Mouse (Mus musculus): ENCODE data around the gene Dirc2. TPM values are rescaled to one million over a fixed set of nuclear protein-coding genes. Genes with fewer than 3 reads are reported as not detected.

The Dirc2 gene
- polyA plus RNA-seq, 1 experiment from 2014 or later, result 13.5 TPM

DNA sequence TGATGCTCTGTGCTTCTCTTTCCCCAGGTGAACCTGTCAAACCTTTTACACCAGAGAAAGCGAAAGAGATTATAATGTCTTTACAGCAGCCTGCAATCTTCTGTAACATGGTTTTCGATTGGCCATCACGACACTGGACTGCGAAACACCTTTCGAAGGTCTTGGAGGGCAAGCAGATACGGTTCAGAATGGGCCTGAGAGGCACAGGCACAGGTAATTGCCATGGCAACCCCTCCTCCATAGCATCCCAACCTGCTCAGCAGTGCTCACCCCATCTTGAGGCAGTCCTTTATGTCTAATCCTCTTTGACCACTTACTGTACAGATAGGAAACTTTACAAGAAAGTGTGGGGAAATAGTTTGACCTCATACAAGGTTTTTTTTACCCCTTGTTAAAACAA, 18.0 kb upstream of the Dirc2 start:
- Histone ChIP-seq H3K9ac (no peak overlapping the region), H3K4me2 (no peak overlapping the region), H3K27ac (no peak overlapping the region), H3K4me1 (no peaks in the 10 kb centered on the region), H3K4me3 (replicated peaks) (no peak overlapping the region), H3K9me3 (no peaks in the 10 kb centered on the region), H3K27me3 (replicated peaks) (no peaks in the 10 kb centered on the region), H3K36me3 (no peaks in the 10 kb centered on the region)
- ATAC-seq (ENCODE audit: insufficient read depth, low FRiP score, low read depth), result no peak
- 80% methylated on average over 6 of the region's 6 CpGs for WGBS

GRCm38 (mm10) chr16:35784134-35784725, 15.1 kb upstream of the Dirc2 start:
- no peaks in the 10 kb centered on the region for H3K36me3 ChIP-seq
- no peaks in the 10 kb centered on the region for H3K9me3 ChIP-seq
- H3K4me1 ChIP-seq, result no peaks in the 10 kb centered on the region
- no peak overlapping the region for H3K4me3 ChIP-seq (replicated peaks)
- ATAC-seq (ENCODE audit: insufficient read depth, low FRiP score, low read depth), result no peak
- WGBS, result 51% methylated on average over 7 of the region's 7 CpGs
- H3K4me2 ChIP-seq, result no peak overlapping the region
- no peaks in the 10 kb centered on the region for H3K27me3 ChIP-seq (replicated peaks)
- no peak overlapping the region for H3K9ac ChIP-seq
- H3K27ac ChIP-seq, result no peak overlapping the region

- H3K9me3 ChIP-seq, result no peaks in the 10 kb centered on the region
- H3K27ac ChIP-seq, result no peak overlapping the region
- 80% methylated on average over 3 of the region's 3 CpGs for WGBS
- H3K9ac ChIP-seq, result no peak overlapping the region
- H3K4me3 ChIP-seq (replicated peaks), result no peak overlapping the region
- no peak overlapping the region for H3K4me2 ChIP-seq
- no peak for ATAC-seq (ENCODE audit: insufficient read depth, low FRiP score, low read depth)
- no peaks in the 10 kb centered on the region for H3K36me3 ChIP-seq
- no peaks in the 10 kb centered on the region for H3K27me3 ChIP-seq (replicated peaks)
- H3K4me1 ChIP-seq, result no peaks in the 10 kb centered on the region
These were observed 14.0 kb upstream of the Dirc2 start for GRCm38 (mm10) chr16:35783207-35783573.

DNA sequence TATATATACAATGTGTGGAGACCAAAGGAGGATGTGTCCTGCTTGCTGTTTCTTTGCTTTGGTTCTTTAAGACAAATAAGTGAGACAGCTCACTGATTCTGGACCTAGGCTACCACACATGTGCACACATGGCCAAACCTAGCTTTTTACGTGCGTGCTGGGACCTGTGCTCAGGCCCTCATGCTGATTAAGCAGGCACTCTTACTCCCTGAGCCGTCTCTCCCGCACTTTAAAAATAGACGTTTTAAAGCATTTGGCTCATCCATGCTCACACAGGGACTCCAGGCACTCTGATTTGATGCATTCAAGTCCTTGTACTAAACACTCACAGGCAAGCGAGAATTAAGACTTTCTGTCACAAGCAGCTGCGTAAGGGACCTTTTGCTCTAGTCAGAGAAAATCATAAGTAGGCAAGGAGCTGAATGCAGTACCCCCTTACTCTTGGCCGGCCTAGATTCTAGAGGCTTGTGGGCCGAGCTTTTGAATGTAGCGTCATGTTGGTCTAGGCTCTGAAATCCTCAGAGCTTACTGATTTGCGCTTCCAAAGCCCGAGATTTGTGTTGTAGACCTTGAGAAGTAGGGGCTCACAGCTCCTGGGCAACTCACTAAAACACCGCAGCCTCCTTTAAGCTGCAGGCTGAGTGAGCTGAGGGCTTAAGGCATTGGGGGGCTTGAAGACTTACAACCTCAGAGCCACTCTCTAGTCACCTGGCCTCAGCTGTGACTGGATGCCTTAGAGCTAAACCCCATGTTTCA, 13.5 kb upstream of the Dirc2 start:
- no peaks in the 10 kb centered on the region for H3K36me3 ChIP-seq
- H3K4me1 ChIP-seq, result no peaks in the 10 kb centered on the region
- H3K27ac ChIP-seq, result no peak overlapping the region
- no peak overlapping the region for H3K9ac ChIP-seq
- H3K4me2 ChIP-seq, result no peak overlapping the region
- no peaks in the 10 kb centered on the region for H3K9me3 ChIP-seq
- ATAC-seq (ENCODE audit: insufficient read depth, low FRiP score, low read depth), result no peak
- no peaks in the 10 kb centered on the region for H3K27me3 ChIP-seq (replicated peaks)
- no peak overlapping the region for H3K4me3 ChIP-seq (replicated peaks)
- WGBS, result 83% methylated on average over 13 of the region's 13 CpGs

- Histone ChIP-seq H3K4me1 (no peaks in the 10 kb centered on the region), H3K4me3 (replicated peaks) (no peak overlapping the region), H3K9ac (no peak overlapping the region), H3K9me3 (no peaks in the 10 kb centered on the region), H3K27ac (no peak overlapping the region), H3K27me3 (replicated peaks) (no peaks in the 10 kb centered on the region), H3K36me3 (no peaks in the 10 kb centered on the region), H3K4me2 (no peak overlapping the region)
- 84% methylated on average over 5 of the region's 5 CpGs for WGBS
- ATAC-seq (ENCODE audit: insufficient read depth, low FRiP score, low read depth), result no peak
These were observed 12.5 kb upstream of the Dirc2 start for GRCm38 (mm10) chr16:35781651-35782050.

DNA sequence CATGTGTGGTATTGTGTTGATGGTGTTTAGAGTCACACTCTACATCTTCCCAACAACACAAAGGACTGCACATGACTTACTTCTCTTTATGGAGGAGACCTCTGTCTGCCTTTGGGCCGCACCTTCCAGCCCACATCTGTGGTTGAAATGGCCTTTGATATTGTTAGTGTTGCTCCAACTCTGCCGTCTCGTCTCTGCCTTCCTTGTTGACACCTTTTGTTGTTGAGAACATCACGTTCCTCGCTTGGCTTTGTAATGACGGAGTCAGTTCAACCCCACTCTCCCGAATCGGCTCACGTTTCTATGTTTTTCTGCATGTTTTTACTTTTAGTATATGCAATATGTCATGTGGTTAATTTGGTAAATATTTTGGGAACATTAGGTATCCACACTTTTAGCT, 11.9 kb upstream of the Dirc2 start:
- Histone ChIP-seq H3K4me2 (no peak overlapping the region), H3K9ac (no peak overlapping the region), H3K9me3 (no peaks in the 10 kb centered on the region), H3K36me3 (no peaks in the 10 kb centered on the region), H3K27ac (no peak overlapping the region), H3K4me3 (replicated peaks) (no peak overlapping the region), H3K4me1 (no peaks in the 10 kb centered on the region), H3K27me3 (replicated peaks) (no peaks in the 10 kb centered on the region)
- no peak for ATAC-seq (ENCODE audit: insufficient read depth, low FRiP score, low read depth)
- 87% methylated on average over 9 of the region's 9 CpGs for WGBS

GRCm38 (mm10) chr16:35779681-35780080, 10.5 kb upstream of the Dirc2 start:
- H3K36me3 ChIP-seq, result no peaks in the 10 kb centered on the region
- H3K27ac ChIP-seq, result no peak overlapping the region
- WGBS, result 84% methylated on average over 7 of the region's 7 CpGs
- H3K27me3 ChIP-seq (replicated peaks), result no peaks in the 10 kb centered on the region
- no peak overlapping the region for H3K9ac ChIP-seq
- no peak for ATAC-seq (ENCODE audit: insufficient read depth, low FRiP score, low read depth)
- H3K9me3 ChIP-seq, result no peaks in the 10 kb centered on the region
- no peak overlapping the region for H3K4me3 ChIP-seq (replicated peaks)
- H3K4me2 ChIP-seq, result no peak overlapping the region
- H3K4me1 ChIP-seq, result no peaks in the 10 kb centered on the region

DNA sequence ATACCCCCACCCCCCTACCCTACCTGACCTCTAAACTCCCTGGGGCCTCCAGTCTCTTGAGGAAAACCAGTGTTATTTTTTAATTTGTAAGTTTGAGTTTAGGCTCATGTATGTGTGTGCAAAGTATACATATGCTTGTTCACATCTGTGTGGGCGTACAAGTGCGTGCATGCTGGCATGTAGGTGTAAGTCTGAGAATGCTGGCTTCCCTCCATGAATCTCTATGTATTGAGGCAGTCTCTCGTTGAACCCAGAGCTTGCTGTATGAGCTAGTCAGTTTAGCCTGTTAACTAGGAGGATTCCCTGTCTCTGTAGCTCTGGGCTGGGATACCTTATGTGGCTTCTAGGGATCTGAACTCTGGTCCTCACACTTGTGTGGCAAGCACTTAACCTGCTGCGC, 8.6 kb upstream of the Dirc2 start:
- no peak overlapping the region for H3K4me2 ChIP-seq
- no peaks in the 10 kb centered on the region for H3K36me3 ChIP-seq
- no peak overlapping the region for H3K27ac ChIP-seq
- WGBS, result 94% methylated on average over 4 of the region's 4 CpGs
- no peak overlapping the region for H3K4me3 ChIP-seq (replicated peaks)
- no peak overlapping the region for H3K9ac ChIP-seq
- H3K4me1 ChIP-seq, result no peaks in the 10 kb centered on the region
- no peaks in the 10 kb centered on the region for H3K27me3 ChIP-seq (replicated peaks)
- H3K9me3 ChIP-seq, result no peaks in the 10 kb centered on the region
- ATAC-seq (ENCODE audit: insufficient read depth, low FRiP score, low read depth), result no peak

- Histone ChIP-seq H3K27ac (no peak overlapping the region), H3K4me3 (replicated peaks) (no peak overlapping the region), H3K9ac (no peak overlapping the region), H3K4me2 (no peak overlapping the region), H3K36me3 (no peaks in the 10 kb centered on the region), H3K9me3 (no peaks in the 10 kb centered on the region), H3K4me1 (no peaks in the 10 kb centered on the region), H3K27me3 (replicated peaks) (no peaks in the 10 kb centered on the region)
- no peak for ATAC-seq (ENCODE audit: insufficient read depth, low FRiP score, low read depth)
- 87% methylated on average over 7 of the region's 7 CpGs for WGBS
These were observed 7.6 kb upstream of the Dirc2 start for GRCm38 (mm10) chr16:35776737-35777136.

DNA sequence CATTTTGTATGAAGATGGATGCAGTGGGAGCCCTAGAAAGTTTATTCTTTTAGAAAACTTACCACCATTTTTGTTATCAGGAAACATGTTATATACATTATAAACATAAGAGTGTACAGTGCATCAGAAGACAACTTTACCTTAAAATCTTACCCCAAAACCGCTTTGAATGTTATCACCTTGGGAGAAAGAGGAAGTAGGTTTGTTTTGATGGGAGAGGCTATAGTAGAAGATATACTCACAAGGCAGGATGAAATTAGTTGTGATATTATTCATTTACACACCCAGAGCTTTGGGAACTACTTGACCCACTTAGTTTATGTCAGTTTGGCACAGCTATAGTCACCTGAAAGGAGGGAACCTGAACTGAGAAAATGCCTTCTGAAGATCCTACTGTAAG, 6.7 kb upstream of the Dirc2 start:
- Histone ChIP-seq H3K4me2 (no peak overlapping the region), H3K9ac (no peak overlapping the region), H3K27me3 (replicated peaks) (no peaks in the 10 kb centered on the region), H3K9me3 (no peaks in the 10 kb centered on the region), H3K4me3 (replicated peaks) (no peak overlapping the region), H3K36me3 (no peaks in the 10 kb centered on the region), H3K4me1 (peaks cover 7% of the 10 kb centered on the region), H3K27ac (no peak overlapping the region)
- 94% methylated on average over 1 of the region's 1 CpGs for WGBS
- ATAC-seq (ENCODE audit: insufficient read depth, low FRiP score, low read depth), result no peak

GRCm38 (mm10) chr16:35772598-35772997, 3.4 kb upstream of the Dirc2 start:
- H3K4me3 ChIP-seq (replicated peaks), result no peak overlapping the region
- H3K9me3 ChIP-seq, result no peaks in the 10 kb centered on the region
- ATAC-seq (ENCODE audit: insufficient read depth, low FRiP score, low read depth), result no peak
- no peaks in the 10 kb centered on the region for H3K36me3 ChIP-seq
- H3K4me1 ChIP-seq, result peaks cover 22% of the 10 kb centered on the region
- H3K9ac ChIP-seq, result no peak overlapping the region
- H3K27me3 ChIP-seq (replicated peaks), result no peaks in the 10 kb centered on the region
- no peak overlapping the region for H3K27ac ChIP-seq
- 93% methylated on average over 5 of the region's 5 CpGs for WGBS
- H3K4me2 ChIP-seq, result no peak overlapping the region

GRCm38 (mm10) chr16:35771606-35772005, 2.5 kb upstream of the Dirc2 start:
- no peaks in the 10 kb centered on the region for H3K27me3 ChIP-seq (replicated peaks)
- H3K4me1 ChIP-seq, result peaks cover 25% of the 10 kb centered on the region
- H3K9ac ChIP-seq, result no peak overlapping the region
- no peaks in the 10 kb centered on the region for H3K36me3 ChIP-seq
- ATAC-seq (ENCODE audit: insufficient read depth, low FRiP score, low read depth), result no peak
- 0 out of 2 replicates have a peak overlapping the region, but pooled peaks have one; percentile 91 for H3K4me3 ChIP-seq (replicated peaks)
- 85% methylated on average over 5 of the region's 5 CpGs for WGBS
- no peak overlapping the region for H3K27ac ChIP-seq
- no peaks in the 10 kb centered on the region for H3K9me3 ChIP-seq
- H3K4me2 ChIP-seq, result no peak overlapping the region
